Mouse (Mus musculus) liver, embryonic 14.5 days (tissue): ENCODE measurements around the gene Zmynd11. TPM values are rescaled to one million over a fixed set of nuclear protein-coding genes. Genes with fewer than 3 reads are reported as not detected.
"Not testable (repeated sequence)": the region's sequence is repeated elsewhere in the genome, so short reads cannot be mapped to it uniquely, and the experiment has no call there.

Experiments
- ATAC-seq: fragments of 200-750 bp; cut with Nextera tagmentation; 2 replicates; pipeline ENCODE4 v1.8.0; 2017; ENCODE audit warnings: moderate number of reproducible peaks, mild to moderate bottlenecking, moderate library complexity; ENCODE audit not compliant: insufficient read depth
- DNase-seq, 3 experiments: peaks; one replicate each; pipeline ENCODE4 v3.0.0-alpha.2; 2012 to 2013; ENCODE audit warnings: low read depth in 3 of 3, low spot score in 3 of 3
- H3K27ac ChIP-seq: fragments of 300-500 bp; sonication (generic); 2 replicates; pipeline ENCODE4 v1.5.1; 2014; ENCODE audit warnings: moderate library complexity, mild to moderate bottlenecking, control low read depth, inconsistent platforms
- H3K27me3 ChIP-seq: fragments of 300-500 bp; sonication (generic); 2 replicates; pipeline ENCODE4 v1.6.1; 2014; ENCODE audit warnings: mild to moderate bottlenecking, low read length, moderate library complexity; ENCODE audit not compliant: control insufficient read depth, insufficient read depth
- H3K36me3 ChIP-seq: fragments of 300-500 bp; sonication (generic); replicated peaks from 2 replicates; pipeline ENCODE4 v1.6.1; 2014; ENCODE audit warnings: low read depth; ENCODE audit not compliant: control insufficient read depth, insufficient read depth
- H3K4me1 ChIP-seq, 2 experiments: fragments of 200-500 bp in 1 of 2; fragments of 300-500 bp in 1 of 2; sonication (generic) in 1 of 2; replicated peaks; 2 replicates each; pipeline ENCODE4 v1.6.1; 2012 to 2014; ENCODE audit warnings: antibody characterized with exemption in 1 of 2, inconsistent platforms in 1 of 2, low read length in 1 of 2; ENCODE audit not compliant: control insufficient read depth in 2 of 2, insufficient read depth in 2 of 2
- H3K4me2 ChIP-seq: fragments of 300-500 bp; sonication (generic); 2 replicates; pipeline ENCODE4 v1.6.1; 2014; ENCODE audit warnings: low read depth, mild to moderate bottlenecking, control low read depth, moderate library complexity
- H3K4me3 ChIP-seq, 2 experiments: fragments of 200-500 bp in 1 of 2; fragments of 300-500 bp in 1 of 2; sonication (generic) in 1 of 2; 2 replicates each; pipeline ENCODE4 v1.5.1; 2012 to 2014; ENCODE audit warnings: low read depth in 2 of 2, low read length in 2 of 2, mild to moderate bottlenecking in 2 of 2, control low read depth in 1 of 2, inconsistent platforms in 1 of 2, moderate library complexity in 1 of 2; ENCODE audit not compliant: insufficient read depth in 1 of 2
- H3K9ac ChIP-seq: fragments of 300-500 bp; sonication (generic); replicated peaks from 2 replicates; pipeline ENCODE4 v1.6.1; 2014; ENCODE audit warnings: mild to moderate bottlenecking, control low read depth, moderate library complexity
- H3K9me3 ChIP-seq: fragments of 300-500 bp; sonication (generic); 2 replicates; pipeline ENCODE4 v1.6.1; 2016; ENCODE audit warnings: low read length, mixed read lengths; ENCODE audit not compliant: control insufficient read depth
- CTCF ChIP-seq: IDR thresholded peaks from 2 replicates; pipeline ENCODE4 v1.5.1; 2016; ENCODE audit warnings: antibody characterized with exemption, low read depth, control low read depth
- EP300 ChIP-seq: IDR thresholded peaks from 2 replicates; pipeline ENCODE4 v1.6.1; 2016; ENCODE audit warnings: antibody characterized with exemption, low read depth
- WGBS: fragments of 180-500 bp; shearing (Covaris S2); extraction: QIAGEN DNeasy Blood & Tissue Kit; methylation state at CpG from one replicate; pipeline ENCODE4 v1.1.7; 2014; ENCODE audit not compliant: insufficient replicate concordance; 5-methylcytosine and 5-hydroxymethylcytosine counted together
- polyA plus RNA-seq, 2 experiments: library from polyadenylated mRNA; depleted of rRNA in 1 of 2; stranded (reverse) in 1 of 2; unstranded in 1 of 2; fragments of >200 nt; fragmentation: Nextera tagmentation in 1 of 2; extraction: Ambion mirVana in 1 of 2; gene quantifications; 2 replicates each; pipeline versions ENCODE4 v1.2.1 to v1.2.3; 2012 to 2014

The Zmynd11 gene
- polyA plus RNA-seq, 2 experiments: 17.7 to 21.2 TPM

- no peaks in the 10 kb centered on the region for H3K27me3 ChIP-seq
- TF ChIP-seq CTCF (no peak), EP300 (no peak)
- H3K9me3 ChIP-seq: no peaks in the 10 kb centered on the region
- no peak overlapping the region for H3K9ac ChIP-seq
- no peak overlapping the region for H3K4me3 ChIP-seq
- H3K4me2 ChIP-seq: no peak overlapping the region
- no peaks in the 10 kb centered on the region for H3K36me3 ChIP-seq
- 61% methylated on average over 4 of the region's 4 CpGs for WGBS
- no peak for DNase-seq
- no peak for ATAC-seq
- H3K4me1 ChIP-seq: 0 out of 4 replicates have a peak, but pooled peaks cover 0 to 1% of the 10 kb centered on the region in 2 experiments
- no peak overlapping the region for H3K27ac ChIP-seq
These were observed 15.3 kb downstream of the Zmynd11 start for GRCm38 (mm10) chr13:9749796-9750195.

- no peak overlapping the region for H3K4me2 ChIP-seq
- no peak for ATAC-seq
- H3K27ac ChIP-seq: no peak overlapping the region
- DNase-seq: no peak
- no peaks in the 10 kb centered on the region for H3K36me3 ChIP-seq
- H3K4me3 ChIP-seq: no peak overlapping the region
- H3K9ac ChIP-seq: no peak overlapping the region
- H3K9me3 ChIP-seq: no peaks in the 10 kb centered on the region
- 50% methylated on average over 2 of the region's 2 CpGs for WGBS
- 0 out of 4 replicates have a peak, but pooled peaks cover 2 to 4% of the 10 kb centered on the region in 2 experiments for H3K4me1 ChIP-seq
- no peaks in the 10 kb centered on the region for H3K27me3 ChIP-seq
- TF ChIP-seq CTCF (no peak), EP300 (no peak)
These were observed 26.9 kb downstream of the Zmynd11 start for GRCm38 (mm10) chr13:9738190-9738589.

GRCm38 (mm10) chr13:9737024-9737423 lies 28.1 kb downstream of the Zmynd11 start:
- no peak for TF ChIP-seq EP300
- DNase-seq: no peak
- 53% methylated on average over 5 of the region's 5 CpGs for WGBS
- Histone ChIP-seq H3K9me3 (no peaks in the 10 kb centered on the region), H3K9ac (no peak overlapping the region), H3K36me3 (no peaks in the 10 kb centered on the region), H3K4me1 (0 out of 4 replicates have a peak, but pooled peaks cover 2 to 4% of the 10 kb centered on the region in 2 experiments), H3K27me3 (no peaks in the 10 kb centered on the region), H3K4me2 (no peak overlapping the region), H3K4me3 (no peak overlapping the region), H3K27ac (no peak overlapping the region)
- no peak for ATAC-seq

GRCm38 (mm10) chr13:9732262-9732661 lies 32.9 kb downstream of the Zmynd11 start:
- 75% methylated on average over 4 of the region's 5 CpGs for WGBS

GRCm38 (mm10) chr13:9729073-9729472 lies 36.1 kb downstream of the Zmynd11 start:
- H3K4me2 ChIP-seq: no peak overlapping the region
- ATAC-seq (no peak), DNase-seq (no peak)
- H3K9me3 ChIP-seq: no peaks in the 10 kb centered on the region
- TF ChIP-seq CTCF (no peak), EP300 (no peak)
- no peaks in the 10 kb centered on the region for H3K36me3 ChIP-seq
- no peaks in the 10 kb centered on the region for H3K4me1 ChIP-seq
- 64% methylated on average over 1 of the region's 1 CpGs for WGBS
- no peak overlapping the region for H3K27ac ChIP-seq
- no peaks in the 10 kb centered on the region for H3K27me3 ChIP-seq
- H3K4me3 ChIP-seq: no peak overlapping the region
- no peak overlapping the region for H3K9ac ChIP-seq

More at GRCm38 (mm10) chr13:9732262-9732661, 32.9 kb downstream of the Zmynd11 start:
- not testable (repeated sequence) for H3K4me1 ChIP-seq, H3K4me3 ChIP-seq, H3K27ac ChIP-seq, H3K4me2 ChIP-seq, H3K9ac ChIP-seq, ATAC-seq, DNase-seq, H3K27me3 ChIP-seq, H3K36me3 ChIP-seq, H3K9me3 ChIP-seq
